Mouse (Mus musculus) gonadal fat pad, adult 2 months (tissue): ENCODE measurements around the gene Mettl21c. TPM values are rescaled to one million over a fixed set of nuclear protein-coding genes. Genes with fewer than 3 reads are reported as not detected.

Source experiments
- polyA plus RNA-seq: library from polyadenylated mRNA; depleted of rRNA; stranded (reverse); fragments of >200 nt; gene quantifications from 2 replicates; pipeline ENCODE4 v1.2.3, GENCODE M21; 2012; rRNA removed

The Mettl21c gene
- polyA plus RNA-seq, 1 experiment: 0.24 TPM

Other genes with a start within 250 kb of the Mettl21c start
- 26.5 and 28.2 TPM in 2 replicates for gene Uxs1, start 192.2 kb downstream of the Mettl21c start, polyA plus RNA-seq
- gene Tpp2, start 86.4 kb downstream of the Mettl21c start, polyA plus RNA-seq: 8.4 and 9.4 TPM in 2 replicates
- gene Gm8251, start 41.9 kb upstream of the Mettl21c start, polyA plus RNA-seq: not detected in 2 replicates
- 4.8 and 5.8 TPM in 2 replicates for gene Tex30, start 82.4 kb upstream of the Mettl21c start, polyA plus RNA-seq
- 10.4 and 12.2 TPM in 2 replicates for gene Kdelc1, start 98.8 kb upstream of the Mettl21c start, polyA plus RNA-seq
- 9.5 and 11.1 TPM in 2 replicates for gene Bivm, start 98.9 kb upstream of the Mettl21c start, polyA plus RNA-seq
- gene Ercc5, start 127.7 kb upstream of the Mettl21c start, polyA plus RNA-seq: 5.6 and 7.7 TPM in 2 replicates
- gene Mettl21e, start 198.9 kb upstream of the Mettl21c start, polyA plus RNA-seq: not detected in 2 replicates